Mouse (Mus musculus) embryonic facial prominence, embryonic 11.5 days (tissue): ENCODE results near the gene Plcl1. TPM values are rescaled to one million over a fixed set of nuclear protein-coding genes. Genes with fewer than 3 reads are reported as not detected.
A peak's percentile ranks its signal among the peaks of the same experiment; 100 is the strongest.

Source experiments
- ATAC-seq: fragments of 200-750 bp; cut with Nextera tagmentation; replicated peaks from 2 replicates; pipeline ENCODE4 v1.8.0; 2017; ENCODE audit warnings: low read depth; ENCODE audit not compliant: insufficient number of reproducible peaks, low FRiP score, low TSS enrichment
- DNase-seq: peaks from one replicate; pipeline ENCODE4 v3.0.0-alpha.2; 2015; ENCODE audit warnings: low spot score
- H3K27ac ChIP-seq: fragments of 300-500 bp; sonication (generic); replicated peaks from 2 replicates; pipeline ENCODE4 v1.5.1; 2014; ENCODE audit warnings: mild to moderate bottlenecking, low read depth, low read length, control low read depth
- H3K27me3 ChIP-seq: fragments of 300-500 bp; sonication (generic); 2 replicates; pipeline ENCODE4 v1.6.1; 2014; ENCODE audit warnings: mild to moderate bottlenecking, low read length, moderate library complexity, mixed read lengths; ENCODE audit not compliant: control insufficient read depth, insufficient read depth
- H3K36me3 ChIP-seq: fragments of 300-500 bp; sonication (generic); replicated peaks from 2 replicates; pipeline ENCODE4 v1.6.1; 2014; ENCODE audit warnings: low read depth, mild to moderate bottlenecking, low read length, moderate library complexity, mixed read lengths; ENCODE audit not compliant: control insufficient read depth, insufficient read depth
- H3K4me1 ChIP-seq: fragments of 300-500 bp; sonication (generic); 2 replicates; pipeline ENCODE4 v1.6.1; 2014; ENCODE audit warnings: low read length, mixed read lengths; ENCODE audit not compliant: control insufficient read depth, insufficient read depth
- H3K4me2 ChIP-seq: fragments of 300-500 bp; sonication (generic); 2 replicates; pipeline ENCODE4 v1.6.1; 2014; ENCODE audit warnings: low read depth, mild to moderate bottlenecking, control low read depth, low read length, moderate library complexity
- H3K4me3 ChIP-seq: fragments of 300-500 bp; sonication (generic); 2 replicates; pipeline ENCODE4 v1.5.1; 2014; ENCODE audit warnings: low read depth, low read length, control low read depth
- H3K9ac ChIP-seq: fragments of 300-500 bp; sonication (generic); replicated peaks from 2 replicates; pipeline ENCODE4 v1.6.1; 2014; ENCODE audit warnings: mild to moderate bottlenecking, control low read depth, low read length
- H3K9me3 ChIP-seq: fragments of 300-500 bp; sonication (generic); replicated peaks from 2 replicates; pipeline ENCODE4 v1.6.1; 2016; ENCODE audit warnings: mild to moderate bottlenecking, low read length, inconsistent platforms, mixed read lengths; ENCODE audit not compliant: control insufficient read depth
- WGBS: fragments of 180-500 bp; shearing (Covaris S2); extraction: QIAGEN DNeasy Blood & Tissue Kit; methylation state at CpG from one replicate; pipeline ENCODE4 v1.1.7; 2014; 5-methylcytosine and 5-hydroxymethylcytosine counted together
- polyA plus RNA-seq: library from polyadenylated mRNA; unstranded; fragments of >200 nt; fragmentation: Nextera tagmentation; extraction: Ambion mirVana; gene quantifications from 2 replicates; pipeline ENCODE4 v1.2.1, GENCODE M21; 2014

Gene Plcl1
- polyA plus RNA-seq, 1 experiment from 2014 or later: 1.2 TPM

DNA sequence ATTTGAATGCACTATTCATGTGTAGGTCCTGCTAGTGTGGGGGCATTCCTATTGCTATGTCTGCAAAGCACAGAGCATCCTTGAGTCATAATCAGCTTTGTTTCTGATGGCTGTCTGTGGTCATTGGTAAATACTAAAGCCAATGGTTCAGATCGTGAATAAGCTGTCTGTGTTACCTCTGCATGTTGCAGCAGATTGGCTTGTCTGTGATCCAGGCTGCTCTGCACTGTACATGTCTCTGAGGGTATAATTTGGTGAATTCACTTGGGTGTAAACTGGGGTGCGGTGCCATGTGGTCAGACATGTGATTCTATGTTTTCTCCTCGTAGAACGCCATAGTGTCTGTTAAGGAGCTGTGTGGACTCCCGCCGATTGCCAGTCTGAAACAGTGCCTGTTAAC, 295.9 kb downstream of the Plcl1 start:
- no peaks in the 10 kb centered on the region for H3K9me3 ChIP-seq
- no peaks in the 10 kb centered on the region for H3K36me3 ChIP-seq
- H3K4me1 ChIP-seq: no peaks in the 10 kb centered on the region
- no peak overlapping the region for H3K4me3 ChIP-seq
- H3K4me2 ChIP-seq: no peak overlapping the region
- ATAC-seq (no peak), DNase-seq (no peak)
- WGBS: 76% methylated on average over 6 of the region's 6 CpGs
- H3K9ac ChIP-seq: no peak overlapping the region
- no peak overlapping the region for H3K27ac ChIP-seq
- no peaks in the 10 kb centered on the region for H3K27me3 ChIP-seq

DNA sequence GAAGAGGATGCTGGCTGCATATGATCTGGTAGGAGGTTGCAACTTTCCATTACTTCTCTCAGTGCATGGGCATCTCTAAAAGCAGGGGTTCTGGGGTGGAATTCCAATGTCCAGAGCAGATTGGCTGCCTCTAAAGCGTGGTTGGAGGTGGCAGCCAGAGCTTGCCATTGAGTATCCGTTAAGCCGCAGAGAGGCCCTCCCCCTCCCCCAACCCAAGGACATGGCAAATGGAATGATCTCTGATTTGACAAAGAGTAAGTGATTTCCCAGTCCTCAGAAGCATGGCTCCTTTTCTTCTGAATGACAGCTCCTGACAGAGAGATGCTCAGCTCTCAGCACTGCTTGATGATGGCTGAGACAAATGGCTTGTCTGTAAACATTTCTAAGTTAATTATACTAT, 296.4 kb downstream of the Plcl1 start:
- 44% methylated on average over 3 of the region's 3 CpGs for WGBS

DNA sequence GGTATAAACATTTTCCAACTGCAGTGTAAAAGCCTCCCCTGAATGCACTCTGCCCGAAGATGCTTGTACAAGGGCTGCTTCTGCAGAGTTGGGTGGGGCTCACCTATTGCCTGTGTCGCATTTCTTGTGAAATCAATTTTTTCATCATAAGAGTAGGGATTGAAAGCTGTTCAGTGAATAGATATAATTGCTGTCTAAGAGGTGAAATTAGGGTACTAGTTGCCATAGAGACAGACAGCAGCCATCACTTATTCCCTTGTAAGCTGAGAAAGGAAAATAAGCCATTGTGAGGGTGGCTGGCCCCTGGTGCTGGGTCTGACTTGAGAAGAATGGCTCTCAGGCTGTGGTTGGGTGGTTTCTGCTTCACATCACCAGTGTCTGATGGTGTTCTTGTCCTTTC, 299.0 kb downstream of the Plcl1 start:
- peak; percentile 26 for DNase-seq
- Histone ChIP-seq H3K36me3 (no peaks in the 10 kb centered on the region), H3K9ac (no peak overlapping the region), H3K27me3 (no peaks in the 10 kb centered on the region), H3K4me2 (no peak overlapping the region), H3K4me3 (no peak overlapping the region), H3K4me1 (no peaks in the 10 kb centered on the region), H3K27ac (no peak overlapping the region), H3K9me3 (no peaks in the 10 kb centered on the region)
- WGBS: 51% methylated on average over 2 of the region's 2 CpGs
- peak; percentile 74 for ATAC-seq

More for the DNA sequence above, 296.4 kb downstream of the Plcl1 start:
- Histone ChIP-seq H3K9ac (no peak overlapping the region), H3K36me3 (no peaks in the 10 kb centered on the region), H3K27ac (no peak overlapping the region), H3K27me3 (no peaks in the 10 kb centered on the region), H3K4me1 (no peaks in the 10 kb centered on the region), H3K4me2 (no peak overlapping the region), H3K4me3 (no peak overlapping the region), H3K9me3 (no peaks in the 10 kb centered on the region)
- ATAC-seq (no peak), DNase-seq (no peak)

DNA sequence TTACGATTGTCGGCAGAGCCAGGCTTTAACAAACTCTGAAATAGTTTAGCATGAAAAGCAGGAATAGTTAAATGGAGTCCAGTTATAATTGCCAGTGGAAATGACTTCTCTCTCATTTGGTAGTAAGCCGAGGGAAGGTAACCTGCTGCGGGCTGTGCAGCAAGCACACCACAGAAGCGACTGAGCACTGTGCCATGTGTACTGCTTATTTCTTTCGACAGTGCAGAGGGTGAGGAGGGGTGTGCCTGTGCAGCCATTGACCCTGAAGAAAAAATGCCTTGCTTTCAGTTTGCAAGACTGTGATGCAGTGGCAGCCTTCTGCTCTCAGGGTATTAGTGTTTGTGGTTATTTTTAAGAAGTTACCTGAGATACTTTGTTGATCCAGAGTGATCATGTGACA, 299.5 kb downstream of the Plcl1 start:
- 72% methylated on average over 6 of the region's 6 CpGs for WGBS
- Histone ChIP-seq H3K27me3 (no peaks in the 10 kb centered on the region), H3K9ac (no peak overlapping the region), H3K27ac (no peak overlapping the region), H3K4me3 (no peak overlapping the region), H3K9me3 (no peaks in the 10 kb centered on the region), H3K4me1 (no peaks in the 10 kb centered on the region), H3K4me2 (no peak overlapping the region), H3K36me3 (no peaks in the 10 kb centered on the region)
- DNase-seq: no peak
- ATAC-seq: no peak

DNA sequence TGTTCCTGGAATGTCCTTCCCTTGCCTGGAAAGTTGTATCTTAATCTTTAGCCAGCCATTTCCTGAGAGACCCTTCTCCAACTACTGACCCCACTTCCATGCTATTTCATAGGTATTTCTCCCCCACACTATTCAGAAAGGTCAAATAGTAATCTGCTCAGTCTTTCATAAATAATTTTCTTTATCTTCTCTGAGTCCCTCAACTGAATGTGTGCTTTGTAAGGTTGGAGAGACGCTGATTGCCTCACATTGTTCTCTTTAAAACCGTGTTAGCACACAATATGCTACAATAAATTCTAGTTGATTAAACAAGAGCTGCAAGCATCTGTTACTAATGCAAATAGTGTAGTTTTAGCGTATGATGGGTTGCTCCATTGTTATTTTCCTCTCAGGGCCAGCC, 300.0 kb downstream of the Plcl1 start:
- Histone ChIP-seq H3K9ac (no peak overlapping the region), H3K9me3 (no peaks in the 10 kb centered on the region), H3K4me1 (no peaks in the 10 kb centered on the region), H3K36me3 (no peaks in the 10 kb centered on the region), H3K4me2 (no peak overlapping the region), H3K27ac (no peak overlapping the region), H3K4me3 (no peak overlapping the region), H3K27me3 (no peaks in the 10 kb centered on the region)
- DNase-seq: no peak
- 74% methylated on average over 3 of the region's 3 CpGs for WGBS
- ATAC-seq: no peak

DNA sequence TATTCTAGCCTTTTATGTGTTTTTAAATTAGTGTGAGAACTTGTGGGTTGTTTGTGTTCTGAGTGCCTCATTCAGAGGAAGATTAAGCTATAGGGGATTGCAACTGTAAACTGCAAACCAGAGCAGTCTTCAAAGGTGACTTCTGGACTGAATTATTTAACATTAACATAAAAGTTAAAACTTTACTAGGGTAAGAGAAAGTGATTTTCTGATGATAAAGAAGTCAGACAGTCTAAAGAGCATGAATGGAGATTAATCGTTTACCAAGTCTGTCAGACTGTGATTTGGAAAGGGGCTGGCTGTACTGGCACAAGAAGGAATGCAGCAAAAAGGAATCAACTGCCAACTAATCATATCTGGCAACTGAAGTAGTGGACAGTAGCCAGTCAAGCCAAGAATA, 301.2 kb downstream of the Plcl1 start:
- no peaks in the 10 kb centered on the region for H3K9me3 ChIP-seq
- H3K4me3 ChIP-seq: no peak overlapping the region
- H3K4me2 ChIP-seq: no peak overlapping the region
- H3K4me1 ChIP-seq: no peaks in the 10 kb centered on the region
- no peak overlapping the region for H3K27ac ChIP-seq
- 67% methylated on average over 1 of the region's 1 CpGs for WGBS
- no peak overlapping the region for H3K9ac ChIP-seq
- H3K27me3 ChIP-seq: no peaks in the 10 kb centered on the region
- H3K36me3 ChIP-seq: no peaks in the 10 kb centered on the region
- ATAC-seq (no peak), DNase-seq (no peak)

DNA sequence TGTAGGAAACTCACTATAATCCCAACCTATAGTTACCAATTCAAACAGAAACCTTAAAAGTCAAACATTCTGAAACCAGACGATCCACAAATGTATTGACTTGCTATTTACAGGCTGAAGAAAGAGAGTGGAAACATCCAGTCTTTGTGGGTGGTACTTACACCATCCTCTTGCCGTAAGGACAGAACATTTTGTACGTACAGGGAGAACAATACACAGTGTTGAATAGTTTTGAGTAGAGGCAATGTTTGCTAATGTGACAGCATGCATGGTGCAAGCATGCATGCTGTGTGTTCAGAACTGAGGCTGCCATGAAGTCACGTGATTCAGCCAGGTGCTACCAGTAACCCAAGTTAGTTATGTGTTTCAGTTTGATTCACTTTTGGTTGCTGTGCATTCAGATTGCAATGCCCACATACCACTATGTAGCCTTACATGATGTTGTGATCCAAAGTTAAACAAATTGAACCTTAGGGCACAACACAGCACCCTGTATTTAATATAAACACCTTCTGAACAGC, 311.6 kb downstream of the Plcl1 start:
- no peak overlapping the region for H3K9ac ChIP-seq
- no peaks in the 10 kb centered on the region for H3K36me3 ChIP-seq
- DNase-seq (no peak), ATAC-seq (no peak)
- H3K27ac ChIP-seq: no peak overlapping the region
- H3K27me3 ChIP-seq: no peaks in the 10 kb centered on the region
- H3K4me1 ChIP-seq: no peaks in the 10 kb centered on the region
- 83% methylated on average over 4 of the region's 4 CpGs for WGBS
- H3K4me2 ChIP-seq: no peak overlapping the region
- no peaks in the 10 kb centered on the region for H3K9me3 ChIP-seq
- no peak overlapping the region for H3K4me3 ChIP-seq

DNA sequence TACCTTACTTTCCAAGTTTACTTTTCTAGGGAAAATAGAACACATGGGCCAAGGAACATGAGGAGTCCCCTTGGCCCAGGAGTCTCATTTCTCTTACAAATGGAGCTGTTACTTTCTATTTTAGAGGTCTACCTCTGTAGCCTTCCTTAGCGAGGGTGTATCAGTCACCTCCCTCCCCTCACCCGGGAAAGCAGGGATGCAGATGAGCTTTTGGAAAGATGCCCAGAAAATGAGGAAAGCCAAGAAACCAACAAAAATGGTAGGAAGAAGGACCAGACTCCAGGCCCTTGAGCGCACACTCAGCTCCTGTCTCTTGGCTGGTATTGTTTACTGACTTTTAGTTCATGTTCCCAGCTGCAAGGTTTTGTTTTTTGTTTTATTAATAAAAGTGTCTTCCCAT, 319.7 kb downstream of the Plcl1 start:
- no peaks in the 10 kb centered on the region for H3K4me1 ChIP-seq
- 81% methylated on average over 3 of the region's 3 CpGs for WGBS
- H3K36me3 ChIP-seq: no peaks in the 10 kb centered on the region
- ATAC-seq: no peak
- no peaks in the 10 kb centered on the region for H3K9me3 ChIP-seq
- H3K27me3 ChIP-seq: no peaks in the 10 kb centered on the region
- no peak for DNase-seq
- no peak overlapping the region for H3K9ac ChIP-seq
- no peak overlapping the region for H3K4me3 ChIP-seq
- no peak overlapping the region for H3K27ac ChIP-seq
- H3K4me2 ChIP-seq: no peak overlapping the region
